Mouse (Mus musculus) embryonic fibroblast, embryonic 13.5 days (primary cell): ENCODE measurements at regions not wholly inside any gene's neighbourhood (a gene's known extent, or its start where the extent isn't known, plus 50 kb on each side); places are given as distances from the start of the nearest gene placed in this dataset.

Source experiments
- CTCF ChIP-seq: IDR thresholded peaks from 2 replicates; pipeline ENCODE4 v1.5.1; 2011; ENCODE audit warnings: mild to moderate bottlenecking, control low read depth, low read length, moderate library complexity, borderline replicate concordance; ENCODE audit not compliant: insufficient read depth
- POLR2A ChIP-seq: IDR thresholded peaks from 2 replicates; pipeline ENCODE4 v1.6.1; 2011; ENCODE audit warnings: low read depth, mild to moderate bottlenecking, control low read depth, low read length, moderate library complexity

DNA sequence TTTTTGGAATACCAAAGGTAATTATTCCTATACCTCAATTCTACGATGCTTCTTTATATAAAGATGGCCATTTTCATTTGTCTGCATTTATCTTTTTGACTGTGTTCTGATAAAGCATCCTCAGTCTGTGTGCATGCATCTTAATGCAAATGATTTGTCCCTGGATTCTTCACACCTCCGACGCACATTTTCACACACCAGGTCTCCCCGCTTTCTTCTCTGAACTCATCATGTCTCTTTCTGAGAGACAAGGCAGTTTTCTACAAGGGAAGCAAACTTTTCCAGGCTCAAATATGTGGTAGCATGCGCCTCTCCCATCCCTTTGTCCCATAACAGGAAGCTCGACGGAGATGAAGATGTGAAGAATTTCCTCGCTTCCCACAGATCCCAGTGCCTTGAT lies 63.5 kb downstream of the Fam43a start:
- no peak for TF ChIP-seq POLR2A
- TF ChIP-seq CTCF = no peak
